Mouse (Mus musculus) macrophage (primary cell): ENCODE results near the gene Inhbe. TPM values are rescaled to one million over a fixed set of nuclear protein-coding genes. Genes with fewer than 3 reads are reported as not detected.

Source experiments
- H3K27ac ChIP-seq: fragments of 350-480 bp; formaldehyde crosslinking; 2 replicates; pipeline ENCODE4 v1.9.0; 2021
- H3K36me3 ChIP-seq: fragments of 350-480 bp; formaldehyde crosslinking; 2 replicates; pipeline ENCODE4 v1.9.0; 2021; ENCODE audit errors: inconsistent target
- H3K4me3 ChIP-seq: fragments of 350-480 bp; formaldehyde crosslinking; 2 replicates; pipeline ENCODE4 v1.9.0; 2021; ENCODE audit errors: inconsistent target
- H3K79me2 ChIP-seq: fragments of 350-480 bp; formaldehyde crosslinking; 2 replicates; pipeline ENCODE4 v1.9.0; 2021; ENCODE audit errors: inconsistent target
- whole genome bisulfite sequencing: methylation state at CpG from one replicate; pipeline ENCODE4 v1.1.7; 2026; ENCODE audit warnings: inconsistent platforms; ENCODE audit not compliant: missing documents; 5-methylcytosine and 5-hydroxymethylcytosine counted together
- polyA plus RNA-seq: library from polyadenylated mRNA; stranded (reverse); fragments of 250-400 nt; gene quantifications from 3 replicates; pipeline ENCODE4 v1.2.4, GENCODE M21; 2018; ENCODE audit warnings: inconsistent platforms

Gene Inhbe
- polyA plus RNA-seq, 1 experiment from 2014 or later, result not detected

DNA sequence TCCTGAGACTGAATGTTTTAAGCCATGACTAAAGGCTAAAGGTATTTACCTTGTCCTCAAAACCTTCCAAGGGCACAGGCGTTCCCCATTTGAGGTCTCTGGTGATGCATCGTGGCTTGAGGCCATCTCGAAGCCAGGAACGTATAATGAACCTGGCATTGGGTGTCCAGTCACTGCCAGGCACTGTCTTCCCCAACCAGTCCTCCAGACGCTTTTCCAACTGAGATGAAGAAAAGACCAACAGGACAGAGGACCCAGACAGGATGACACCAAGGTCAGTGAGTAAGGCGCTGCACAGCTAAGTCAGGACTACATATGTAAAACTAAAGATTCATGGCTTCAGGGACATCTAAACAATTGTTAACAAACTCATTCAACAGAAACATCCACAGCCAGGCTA is 53.9 kb downstream of the Inhbe start:
- H3K36me3 ChIP-seq, result peaks cover 71% of the 10 kb centered on the region
- H3K27ac ChIP-seq, result no peak overlapping the region
- 95% methylated on average over 6 of the region's 6 CpGs for WGBS
- H3K79me2 ChIP-seq, result peaks cover under 1% of the 10 kb centered on the region; the same call in 1 of the 2 replicates
- H3K4me3 ChIP-seq, result no peak overlapping the region

Other genes starting within 250 kb of the Inhbe start
- gene Os9, start 233.3 kb downstream of the Inhbe start, polyA plus RNA-seq, result 173 to 355 TPM (median 215 TPM) in 3 replicates
- gene B4galnt1, start 189.2 kb downstream of the Inhbe start, polyA plus RNA-seq, result 37.2 to 59.2 TPM (median 48.4 TPM) in 3 replicates
- gene Slc26a10, start 173.8 kb downstream of the Inhbe start, polyA plus RNA-seq, result 1.2 TPM in 1 of 3 replicates, not detected in the others
- not detected in 3 replicates for gene Arhgef25, start 164.3 kb downstream of the Inhbe start, polyA plus RNA-seq
- 10.9 to 46.7 TPM (median 15.1 TPM) in 3 replicates for gene Dtx3, start 158.7 kb downstream of the Inhbe start, polyA plus RNA-seq
- gene Pip4k2c, start 142.8 kb downstream of the Inhbe start, polyA plus RNA-seq, result 33.0 to 42.7 TPM (median 40.2 TPM) in 3 replicates
- gene Kif5a, start 91.1 kb downstream of the Inhbe start, polyA plus RNA-seq, result 0.61 to 0.67 TPM (median 0.63 TPM) in 3 replicates
- gene Dctn2, start 88.0 kb downstream of the Inhbe start, polyA plus RNA-seq, result 110 to 121 TPM (median 112 TPM) in 3 replicates
- 13.5 to 25.4 TPM (median 19.5 TPM) in 3 replicates for gene Mbd6, start 65.4 kb downstream of the Inhbe start, polyA plus RNA-seq
- 19.9 to 28.8 TPM (median 20.2 TPM) in 3 replicates for gene Mars, start 42.6 kb downstream of the Inhbe start, polyA plus RNA-seq
- gene Arhgap9, start 32.4 kb downstream of the Inhbe start, polyA plus RNA-seq, result 48.5 to 115 TPM (median 70.4 TPM) in 3 replicates
- gene Gli1, start 12.4 kb downstream of the Inhbe start, polyA plus RNA-seq, result not detected in 3 replicates
- gene Inhbc, start 16.0 kb upstream of the Inhbe start, polyA plus RNA-seq, result not detected in 3 replicates
- 68.8 to 168 TPM (median 68.9 TPM) in 3 replicates for gene R3hdm2, start 25.9 kb upstream of the Inhbe start, polyA plus RNA-seq
- 0.09 to 0.59 TPM in 2 of 3 replicates, not detected in the other for gene Stac3, start 147.3 kb upstream of the Inhbe start, polyA plus RNA-seq
- not detected in 3 replicates for gene Ndufa4l2, start 160.6 kb upstream of the Inhbe start, polyA plus RNA-seq
- gene Shmt2, start 168.0 kb upstream of the Inhbe start, polyA plus RNA-seq, result 14.8 to 30.5 TPM (median 16.0 TPM) in 3 replicates
- not detected in 3 replicates for gene Nxph4, start 180.1 kb upstream of the Inhbe start, polyA plus RNA-seq